Mouse (Mus musculus): ENCODE results near the gene Lcp2.

Lcp2 gene

DNA sequence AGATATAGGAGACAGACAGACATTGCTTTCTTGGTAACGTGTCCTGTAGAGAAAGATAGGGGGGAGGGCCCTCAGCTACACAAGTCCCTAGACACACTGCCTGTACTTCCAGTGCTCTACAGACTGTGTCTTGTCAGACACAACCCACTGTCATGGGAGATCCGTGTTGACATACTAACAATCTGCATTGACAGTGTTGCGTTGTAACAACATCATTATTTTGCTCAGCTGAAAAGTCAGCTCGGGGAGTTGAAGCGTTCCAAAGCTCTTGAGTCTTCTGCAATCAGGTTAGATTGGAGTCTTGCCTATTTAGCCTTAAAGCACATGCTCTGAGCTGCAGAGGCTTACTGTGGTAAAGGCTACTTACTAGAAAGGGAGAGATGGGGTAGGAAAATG lies 820 bp downstream of the Lcp2 start:
- no peak for DNase-seq (ENCODE audit: low spot score in 2 of 2)

GRCm38 (mm10) chr11:34048375-34049124 lies 1.8 kb downstream of the Lcp2 start:
- DNase-seq (ENCODE audit: low spot score in 2 of 2) = no peak

DNA sequence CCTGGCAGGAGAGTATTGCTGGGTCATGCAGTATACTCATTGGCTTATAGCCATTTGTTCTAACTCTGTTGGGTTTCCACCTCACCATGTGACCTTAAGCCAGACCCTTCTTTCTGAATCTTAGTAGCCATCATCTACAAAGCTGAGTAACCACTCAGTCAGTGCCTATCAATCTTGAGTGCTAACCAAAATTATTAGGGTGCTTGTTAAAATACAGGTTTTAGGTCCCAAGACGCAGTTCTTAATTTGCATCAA lies 2.3 kb downstream of the Lcp2 start:
- DNase-seq (ENCODE audit: low spot score in 2 of 2) = no peak

DNA sequence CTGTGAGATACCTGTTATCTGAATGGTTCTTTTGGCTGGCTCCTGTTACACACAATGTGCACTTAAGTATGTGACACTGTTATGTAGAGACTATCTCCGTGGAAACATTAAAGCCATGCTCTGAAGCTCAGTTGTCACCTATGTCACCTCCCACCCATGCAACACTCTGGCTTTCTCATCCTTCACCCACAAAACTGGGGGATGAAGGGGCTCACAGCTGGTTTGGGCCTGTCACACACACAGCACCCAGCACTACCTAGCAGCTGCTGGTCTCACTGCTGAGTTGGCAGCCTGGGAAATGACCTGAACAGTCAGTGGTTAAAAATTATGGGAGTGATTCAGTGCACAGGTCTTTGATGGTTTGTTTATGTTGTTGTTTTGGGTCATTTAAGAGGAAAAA lies 3.3 kb downstream of the Lcp2 start:
- DNase-seq (ENCODE audit: low spot score in 2 of 2) = no peak

GRCm38 (mm10) chr11:34050643-34051042 lies 3.9 kb downstream of the Lcp2 start:
- DNase-seq (ENCODE audit: low spot score in 2 of 2) = no peak

DNA sequence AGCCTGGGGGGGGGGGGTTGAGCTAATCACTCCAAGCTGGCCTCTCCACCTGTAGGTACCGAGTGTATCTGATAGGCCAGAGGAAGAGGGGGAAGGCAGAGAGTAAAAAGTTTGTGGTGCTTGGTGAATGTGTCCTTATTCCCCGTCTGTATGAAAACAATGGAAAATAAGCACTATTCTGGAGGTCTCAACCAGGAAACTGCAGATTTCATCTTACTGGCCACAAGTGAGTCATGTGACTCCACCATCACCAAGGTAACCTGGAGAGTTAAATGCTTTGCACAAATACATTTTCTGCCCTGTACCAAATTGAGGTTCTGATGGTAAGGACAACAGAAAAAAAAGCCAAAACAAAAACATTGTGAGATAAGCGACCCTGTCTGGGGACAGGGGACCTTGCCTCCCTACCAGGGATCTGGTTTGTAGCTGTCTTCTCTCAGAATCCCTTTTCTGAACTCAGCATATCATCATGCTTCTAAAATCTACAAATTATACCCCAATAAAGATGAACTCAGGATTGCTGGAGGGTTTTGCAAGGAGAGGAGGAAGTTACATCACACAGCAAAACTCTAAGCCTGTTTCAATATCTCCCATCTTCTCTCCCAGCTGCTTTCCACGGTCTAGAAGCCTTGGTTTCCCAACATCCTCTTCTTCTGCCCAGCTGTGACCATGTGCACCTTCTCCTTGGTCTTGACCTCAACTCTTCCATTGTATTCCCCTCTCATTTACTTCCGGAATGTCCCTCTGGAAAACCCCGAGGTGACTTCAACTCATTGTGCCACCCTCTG lies 6.5 kb downstream of the Lcp2 start:
- no peak for DNase-seq (ENCODE audit: low spot score in 2 of 2)

- peak in 1 of 2 experiments; percentile 7 for DNase-seq (ENCODE audit: low spot score in 2 of 2)
Observed at GRCm38 (mm10) chr11:34054031-34054727, 7.5 kb downstream of the Lcp2 start.

DNA sequence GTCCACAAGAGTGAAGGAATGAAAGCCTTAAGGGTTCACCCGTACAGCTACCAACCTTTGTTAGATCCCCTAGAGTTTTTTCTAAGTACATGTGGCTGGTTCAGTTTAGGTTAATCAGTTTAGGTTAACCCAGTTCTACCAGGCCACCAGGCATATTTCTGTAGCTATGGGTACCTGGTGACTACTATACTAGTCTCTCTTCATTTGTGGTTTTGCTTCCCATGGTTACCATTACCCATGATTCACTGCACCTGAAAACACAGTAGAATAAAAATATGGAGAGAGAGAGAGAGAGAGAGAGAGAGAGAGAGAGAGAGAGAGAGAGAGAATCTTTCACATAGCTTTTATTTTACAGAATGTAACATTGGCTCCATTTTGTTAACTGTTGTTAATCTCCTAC lies 10.0 kb downstream of the Lcp2 start:
- DNase-seq (ENCODE audit: low spot score in 2 of 2) = no peak

- no peak for DNase-seq (ENCODE audit: low spot score in 2 of 2)
Observed at GRCm38 (mm10) chr11:34058332-34058731, 11.6 kb downstream of the Lcp2 start.

GRCm38 (mm10) chr11:34058960-34059359 lies 12.2 kb downstream of the Lcp2 start:
- no peak for DNase-seq (ENCODE audit: low spot score in 2 of 2)

DNA sequence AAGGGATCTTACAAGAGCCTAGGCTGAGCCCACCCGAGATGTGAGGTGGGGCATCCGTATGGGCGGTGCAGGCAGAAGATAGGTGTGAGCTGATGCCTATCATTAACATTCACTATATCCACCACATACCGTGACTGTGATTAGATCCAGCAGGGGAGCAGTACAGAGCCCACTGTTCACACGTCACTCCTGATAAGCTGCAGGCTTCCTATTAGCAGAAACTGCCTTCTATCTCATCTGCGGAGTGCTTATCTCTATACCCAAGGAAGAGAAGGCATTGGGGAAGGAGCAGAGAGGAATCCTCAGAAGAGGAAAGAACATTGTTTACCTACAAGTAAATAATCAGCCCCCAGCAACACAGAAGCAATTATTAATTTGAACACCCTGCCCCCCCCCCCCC lies 15.0 kb downstream of the Lcp2 start:
- no peak for DNase-seq (ENCODE audit: low spot score in 2 of 2)

DNA sequence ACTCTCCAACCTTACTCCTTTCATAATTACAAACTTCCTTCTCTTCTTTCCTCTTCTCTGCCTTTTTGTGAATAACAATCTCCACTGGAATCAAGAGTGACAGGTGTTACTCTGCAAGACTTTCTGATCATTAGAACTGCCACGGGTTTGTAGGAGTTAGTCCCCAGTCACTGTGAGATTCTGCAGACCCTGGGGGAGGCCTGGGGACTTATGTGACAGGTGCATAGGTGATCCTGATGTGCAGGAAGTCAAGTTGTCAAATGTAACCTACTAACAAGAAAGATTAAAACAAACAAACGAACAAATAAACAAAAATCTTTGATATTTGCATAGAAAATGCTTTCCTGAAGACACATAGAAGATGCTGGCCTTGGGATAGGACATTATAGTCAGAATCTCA lies 16.5 kb downstream of the Lcp2 start:
- DNase-seq (ENCODE audit: low spot score in 2 of 2) = no peak

- DNase-seq (ENCODE audit: low spot score in 2 of 2) = peak; percentile 62 to 68
Observed at GRCm38 (mm10) chr11:34063702-34064485, 17.2 kb downstream of the Lcp2 start.

- DNase-seq (ENCODE audit: low spot score in 2 of 2) = no peak
Observed at GRCm38 (mm10) chr11:34070596-34070995, 23.9 kb downstream of the Lcp2 start.

DNA sequence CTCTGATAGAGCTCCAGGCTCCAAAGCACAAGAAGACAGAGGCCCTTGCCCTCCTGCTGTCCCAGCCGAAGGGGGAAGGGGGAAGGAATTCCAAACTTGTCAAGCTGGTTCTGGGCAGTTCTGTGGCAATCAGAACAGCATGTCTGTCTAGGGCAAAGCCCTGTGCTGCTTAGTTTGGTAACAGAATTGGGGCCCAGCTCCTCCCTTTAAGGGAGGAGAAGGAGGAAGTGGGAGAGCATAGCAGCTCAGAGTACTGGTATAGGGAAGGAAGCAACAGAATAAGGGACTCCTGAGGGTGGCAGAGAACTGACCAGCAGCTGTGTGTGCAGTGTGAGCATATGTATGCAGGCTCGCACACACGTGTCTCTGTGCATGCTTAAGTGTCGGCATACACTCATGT lies 25.6 kb downstream of the Lcp2 start:
- peak; percentile 11 to 21 for DNase-seq (ENCODE audit: low spot score in 2 of 2)

DNA sequence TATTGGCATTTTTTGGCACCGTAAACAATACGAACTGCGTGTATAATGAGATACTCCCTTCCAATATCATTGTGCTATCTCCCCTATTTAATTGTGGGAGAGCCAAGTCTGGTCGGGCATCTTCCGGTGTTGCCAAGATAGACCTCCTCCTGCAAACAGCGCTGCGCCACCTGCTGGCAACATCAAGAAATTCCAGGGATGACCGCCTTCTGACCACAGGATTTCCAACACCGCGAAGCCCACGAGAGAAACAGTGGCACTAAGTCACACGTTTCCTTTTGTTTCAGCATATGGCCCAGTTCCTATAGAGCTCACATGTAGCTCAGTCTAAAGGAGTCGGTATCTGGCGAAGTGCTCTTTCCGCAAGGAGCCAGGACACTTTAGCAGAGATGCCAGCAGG lies 27.1 kb downstream of the Lcp2 start:
- DNase-seq (ENCODE audit: low spot score in 2 of 2) = peak; percentile 19 to 41

- DNase-seq (ENCODE audit: low spot score in 2 of 2) = no peak
Observed at GRCm38 (mm10) chr11:34077870-34078269, 31.1 kb downstream of the Lcp2 start.

- no peak for DNase-seq (ENCODE audit: low spot score in 2 of 2)
Observed at GRCm38 (mm10) chr11:34078581-34078980, 31.9 kb downstream of the Lcp2 start.

GRCm38 (mm10) chr11:34079542-34080464 lies 33.1 kb downstream of the Lcp2 start:
- DNase-seq (ENCODE audit: low spot score in 2 of 2) = no peak

DNA sequence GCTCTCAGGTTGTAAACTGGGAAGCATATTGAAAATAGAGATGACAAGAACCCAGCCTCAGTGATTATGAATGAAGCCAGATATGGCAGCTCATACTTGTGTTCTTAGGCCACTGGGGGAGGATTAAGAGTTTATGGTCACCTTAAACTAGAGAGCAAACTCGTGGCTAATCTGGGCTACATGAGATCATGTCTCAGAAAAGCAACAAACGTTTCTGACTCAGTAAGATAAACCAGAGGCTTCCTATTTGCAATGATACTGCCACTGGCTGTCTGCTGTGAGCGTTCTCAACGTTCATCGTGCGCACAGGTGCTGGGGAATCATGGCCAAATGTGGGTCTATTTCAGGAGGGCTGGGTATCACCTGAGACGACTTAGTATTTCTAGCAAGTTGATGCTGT lies 37.1 kb downstream of the Lcp2 start:
- DNase-seq (ENCODE audit: low spot score in 2 of 2) = no peak

DNA sequence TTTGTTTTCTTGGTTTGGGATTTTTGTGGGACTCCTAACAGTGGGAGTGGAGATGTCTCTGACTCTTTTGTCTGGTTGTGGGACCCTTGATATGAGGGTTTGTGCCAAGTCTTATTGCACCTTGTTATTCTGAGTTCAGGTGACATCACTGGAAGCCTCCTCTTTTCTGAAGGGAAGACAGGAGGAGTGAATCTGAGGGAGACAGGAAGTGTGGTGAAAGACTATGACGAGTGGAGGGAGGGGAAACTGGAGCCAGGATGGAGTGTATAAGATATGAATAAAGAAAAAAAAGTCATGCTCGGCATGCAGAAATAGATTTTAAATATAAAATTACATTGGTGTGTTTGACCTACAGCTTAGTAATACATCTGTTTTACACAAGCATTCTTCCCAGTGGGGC lies 37.9 kb downstream of the Lcp2 start:
- DNase-seq (ENCODE audit: low spot score in 2 of 2) = no peak
